Mouse (Mus musculus): ENCODE measurements around the gene Thra. TPM values are rescaled to one million over a fixed set of nuclear protein-coding genes. Genes with fewer than 3 reads are reported as not detected.

The Thra gene
- polyA plus RNA-seq, 1 experiment: 68.9 TPM

DNA sequence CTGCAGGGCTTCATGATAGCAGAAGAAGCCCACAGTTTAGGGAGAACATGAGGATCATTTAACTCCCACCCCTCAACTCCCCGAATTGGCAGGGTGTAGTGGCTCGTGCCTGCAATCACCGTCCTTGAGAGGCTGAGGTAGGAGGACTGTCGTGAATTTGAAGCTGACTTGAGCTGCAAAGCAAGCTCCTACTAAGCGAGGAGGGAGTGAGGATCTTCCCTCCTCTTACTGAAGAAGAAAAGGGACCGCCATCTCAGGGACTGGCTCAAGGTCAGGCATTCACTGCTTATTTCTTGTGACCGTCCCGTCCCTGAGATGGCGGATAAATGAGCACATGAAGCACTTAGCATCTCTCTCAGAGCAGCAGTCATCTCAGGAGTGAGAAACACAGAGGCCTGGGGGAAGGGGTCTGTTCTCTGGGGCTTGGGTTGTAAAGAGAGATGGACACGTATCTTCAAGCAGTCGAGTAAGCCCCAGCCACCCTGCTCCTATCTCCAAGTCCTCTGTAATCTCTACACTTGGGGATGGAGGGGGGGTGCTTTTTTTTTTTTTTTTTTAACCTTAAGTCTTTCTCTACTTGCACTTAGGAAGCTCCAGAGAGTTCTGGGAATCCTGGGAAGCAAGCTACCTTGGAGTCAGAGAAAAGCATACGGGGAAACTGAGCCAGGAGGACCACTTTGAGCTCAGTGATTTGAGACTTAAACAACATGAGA, 35.8 kb downstream of the Thra start:
- Histone ChIP-seq H3ac (ENCODE audit: control insufficient read depth, insufficient read length) (peak overlapping the region; percentile 34), H3K4me3 (peak overlapping the region; percentile 75), H3K79me2 (ENCODE audit: control insufficient read depth, insufficient read depth) (peaks cover 16% of the 10 kb centered on the region), H3K4me2 (ENCODE audit: low read depth) (peak overlapping the region; percentile 99), H3K36me3 (ENCODE audit: control insufficient read depth, insufficient read depth) (peaks cover 4% of the 10 kb centered on the region), H3K27me3 (ENCODE audit: control insufficient read depth, insufficient read depth, insufficient read length) (no peaks in the 10 kb centered on the region)
- TF ChIP-seq MYOD1 (IDR thresholded peaks at IDR 0.05; ENCODE audit: control insufficient read depth in 1 of 3, insufficient read length in 2 of 3, low read depth in 2 of 3) (no peak), POLR2AphosphoS2 (IDR thresholded peaks at IDR 0.05; ENCODE audit: insufficient read length, low read depth) (peak; percentile 7), POLR2A (IDR thresholded peaks at IDR 0.05; ENCODE audit: insufficient read length, low read depth) (peak; percentile 23)

DNA sequence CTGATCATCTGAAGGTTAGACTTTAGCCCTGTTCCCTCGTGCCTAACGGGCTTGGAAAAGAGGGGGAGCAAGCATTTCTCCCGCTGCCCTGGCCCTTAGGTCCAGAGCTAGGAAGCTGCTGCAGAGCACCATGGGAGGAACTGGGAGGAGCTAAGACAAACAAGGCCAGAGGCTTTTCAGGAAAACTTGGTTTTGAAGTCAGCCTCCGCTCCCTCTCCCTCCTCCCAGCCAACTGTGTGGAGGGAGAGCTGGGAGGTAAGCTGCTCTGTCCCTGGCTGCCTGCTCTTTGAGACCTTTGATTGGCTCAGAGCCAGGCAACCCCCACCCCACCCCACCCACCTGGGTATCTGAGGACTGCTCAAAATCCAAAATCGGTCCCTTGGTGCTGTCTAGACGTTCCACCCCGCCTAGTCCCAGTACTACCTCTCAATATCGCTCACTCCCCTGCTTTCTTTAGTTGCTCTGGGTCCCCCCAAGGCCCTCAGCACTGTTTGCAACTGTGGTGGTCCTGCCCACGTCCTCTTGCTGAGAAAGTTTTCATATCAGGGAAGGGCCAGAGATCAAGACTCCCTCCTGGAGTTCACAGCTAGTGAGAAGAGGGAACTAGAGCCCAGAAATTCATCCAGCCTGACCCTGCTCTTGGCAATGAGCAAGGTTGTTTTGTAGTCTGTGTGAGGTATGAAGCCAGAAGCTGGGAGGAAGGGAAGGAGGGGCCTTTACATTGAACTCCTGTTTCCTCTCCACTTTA, 36.6 kb downstream of the Thra start:
- peaks cover 8% of the 10 kb centered on the region for H3K79me2 ChIP-seq (ENCODE audit: control insufficient read depth, insufficient read depth)
- H3ac ChIP-seq (ENCODE audit: control insufficient read depth, insufficient read length): no peak overlapping the region
- no peaks in the 10 kb centered on the region for H3K36me3 ChIP-seq (ENCODE audit: control insufficient read depth, insufficient read depth)
- peak overlapping the region; percentile 99 for H3K4me2 ChIP-seq (ENCODE audit: low read depth)
- H3K27me3 ChIP-seq (ENCODE audit: control insufficient read depth, insufficient read depth, insufficient read length): no peaks in the 10 kb centered on the region
- peak; percentile 84 for TF ChIP-seq POLR2A (IDR thresholded peaks at IDR 0.05; ENCODE audit: insufficient read length, low read depth)
- TF ChIP-seq REST (IDR thresholded peaks at IDR 0.05; ENCODE audit: insufficient read depth, insufficient read length): no peak
- TF ChIP-seq MAX (IDR thresholded peaks at IDR 0.05; ENCODE audit: low read depth): no peak
- no peak for TF ChIP-seq E2F4 (IDR thresholded peaks at IDR 0.05; ENCODE audit: insufficient read depth)
- TF ChIP-seq POLR2AphosphoS2 (IDR thresholded peaks at IDR 0.05; ENCODE audit: insufficient read length, low read depth): peak; percentile 86
- no peak for TF ChIP-seq CEBPB (IDR thresholded peaks at IDR 0.05; ENCODE audit: insufficient read depth, poor library complexity, severe bottlenecking)
- TF ChIP-seq SRF (IDR thresholded peaks at IDR 0.05; ENCODE audit: control insufficient read depth, insufficient read length, low read depth): peak; percentile 12
- peak overlapping the region; percentile 75 for H3K4me3 ChIP-seq

DNA sequence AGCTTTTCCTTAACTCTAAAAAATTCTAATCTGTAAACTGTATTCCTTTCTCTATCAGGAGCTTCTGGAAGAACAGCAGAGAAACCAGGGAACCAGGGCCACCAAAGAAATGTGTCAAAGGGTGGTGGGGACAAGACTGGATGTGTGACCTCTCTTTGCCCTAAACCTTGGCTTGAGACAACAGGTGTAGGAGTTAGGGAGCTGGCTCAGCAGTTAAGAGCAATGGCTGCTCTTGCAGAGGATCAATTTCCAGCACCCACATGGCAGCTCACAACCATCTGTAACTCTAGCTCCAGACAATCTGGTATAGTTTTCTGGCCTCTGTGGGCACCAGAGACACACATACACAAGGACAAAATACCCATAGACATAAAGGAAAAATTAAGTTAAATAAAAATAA, 37.5 kb downstream of the Thra start:
- Histone ChIP-seq H3K27me3 (ENCODE audit: control insufficient read depth, insufficient read depth, insufficient read length) (no peaks in the 10 kb centered on the region), H3K4me2 (ENCODE audit: low read depth) (no peak overlapping the region), H3K79me2 (ENCODE audit: control insufficient read depth, insufficient read depth) (peaks cover 8% of the 10 kb centered on the region), H3ac (ENCODE audit: control insufficient read depth, insufficient read length) (no peak overlapping the region), H3K36me3 (ENCODE audit: control insufficient read depth, insufficient read depth) (no peaks in the 10 kb centered on the region), H3K4me3 (no peak overlapping the region)
- TF ChIP-seq MYOD1 (IDR thresholded peaks at IDR 0.05; ENCODE audit: control insufficient read depth in 1 of 3, insufficient read length in 2 of 3, low read depth in 2 of 3) (peak in 2 of 3 experiments; percentile 36 to 59), POLR2A (IDR thresholded peaks at IDR 0.05; ENCODE audit: insufficient read length, low read depth) (no peak), POLR2AphosphoS2 (IDR thresholded peaks at IDR 0.05; ENCODE audit: insufficient read length, low read depth) (no peak), MYOG (IDR thresholded peaks at IDR 0.05; ENCODE audit: control insufficient read depth in 1 of 3, insufficient read depth in 1 of 3, insufficient read length in 2 of 3, low read depth in 2 of 3) (peak in 1 of 3 experiments; percentile 23), MAX (IDR thresholded peaks at IDR 0.05; ENCODE audit: low read depth) (no peak), TCF3 (IDR thresholded peaks at IDR 0.05; ENCODE audit: insufficient read length, low read depth) (no peak), TCF12 (IDR thresholded peaks at IDR 0.05; ENCODE audit: insufficient read depth, poor library complexity, severe bottlenecking) (no peak), CEBPB (IDR thresholded peaks at IDR 0.05; ENCODE audit: insufficient read depth, poor library complexity, severe bottlenecking) (no peak), SRF (IDR thresholded peaks at IDR 0.05; ENCODE audit: control insufficient read depth, insufficient read length, low read depth) (no peak), REST (IDR thresholded peaks at IDR 0.05; ENCODE audit: insufficient read depth, insufficient read length) (no peak), USF1 (IDR thresholded peaks at IDR 0.05; ENCODE audit: low read depth) (no peak), E2F4 (IDR thresholded peaks at IDR 0.05; ENCODE audit: insufficient read depth) (no peak)

DNA sequence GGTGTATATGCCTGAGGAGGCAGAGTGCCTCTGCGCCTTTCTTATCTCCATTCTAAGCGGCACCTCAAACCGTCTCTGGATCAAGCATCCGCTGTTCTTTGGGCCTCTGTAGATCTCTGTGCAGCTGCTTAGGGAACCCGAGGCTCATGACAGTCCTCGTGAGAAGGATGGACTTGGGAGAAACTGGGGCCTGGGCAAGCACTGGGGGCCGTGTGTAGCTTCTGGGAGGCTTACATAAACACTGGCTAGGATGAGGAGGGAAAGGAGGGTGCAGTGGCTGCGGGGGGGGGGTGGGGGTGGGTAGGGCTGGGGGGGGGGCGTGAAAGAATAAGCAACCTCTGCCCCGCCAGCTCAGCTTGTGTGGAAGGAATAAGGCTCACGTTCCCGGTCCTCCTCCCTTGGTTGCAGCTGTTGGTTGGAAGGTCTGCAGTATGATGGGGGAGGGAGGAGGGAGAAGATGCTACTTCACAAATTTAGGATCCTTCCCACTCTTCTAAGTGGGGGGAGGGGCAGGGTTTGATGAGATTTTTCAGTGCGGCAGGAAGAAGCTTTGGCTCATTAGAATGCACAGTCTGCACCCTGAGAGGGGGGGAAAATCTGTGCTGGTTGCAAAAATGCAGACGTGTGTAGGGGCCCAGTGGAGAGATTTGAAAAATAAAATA, 41.5 kb downstream of the Thra start:
- H3K4me3 ChIP-seq: no peak overlapping the region
- no peaks in the 10 kb centered on the region for H3K27me3 ChIP-seq (ENCODE audit: control insufficient read depth, insufficient read depth, insufficient read length)
- no peaks in the 10 kb centered on the region for H3K79me2 ChIP-seq (ENCODE audit: control insufficient read depth, insufficient read depth)
- no peak overlapping the region for H3ac ChIP-seq (ENCODE audit: control insufficient read depth, insufficient read length)
- no peak for TF ChIP-seq POLR2A (IDR thresholded peaks at IDR 0.05; ENCODE audit: insufficient read length, low read depth)
- peak; percentile 52 to 88 (median 88) for TF ChIP-seq MYOD1 (IDR thresholded peaks at IDR 0.05; ENCODE audit: control insufficient read depth in 1 of 3, insufficient read length in 2 of 3, low read depth in 2 of 3)
- no peak for TF ChIP-seq TCF12 (IDR thresholded peaks at IDR 0.05; ENCODE audit: insufficient read depth, poor library complexity, severe bottlenecking)
- TF ChIP-seq E2F4 (IDR thresholded peaks at IDR 0.05; ENCODE audit: insufficient read depth): no peak
- no peak for TF ChIP-seq USF1 (IDR thresholded peaks at IDR 0.05; ENCODE audit: low read depth)
- no peak for TF ChIP-seq MAX (IDR thresholded peaks at IDR 0.05; ENCODE audit: low read depth)
- no peak for TF ChIP-seq TCF3 (IDR thresholded peaks at IDR 0.05; ENCODE audit: insufficient read length, low read depth)
- peak in 2 of 3 experiments; percentile 52 to 71 for TF ChIP-seq MYOG (IDR thresholded peaks at IDR 0.05; ENCODE audit: control insufficient read depth in 1 of 3, insufficient read depth in 1 of 3, insufficient read length in 2 of 3, low read depth in 2 of 3)
- H3K36me3 ChIP-seq (ENCODE audit: control insufficient read depth, insufficient read depth): no peaks in the 10 kb centered on the region
- peak overlapping the region; percentile 99 for H3K4me2 ChIP-seq (ENCODE audit: low read depth)
